Mouse (Mus musculus) heart, adult 11 months (tissue): ENCODE results near the gene Eif2ak1.

Experiments used
- DNase-seq: peaks from one replicate; pipeline ENCODE4 v3.0.0; 2022

Eif2ak1 gene

GRCm38 (mm10) chr5:143817116-143817930, at the start of gene Eif2ak1:
Eif2ak1 (plus strand) TSS chr5:143817788.
- peak; percentile 99 for DNase-seq

DNA sequence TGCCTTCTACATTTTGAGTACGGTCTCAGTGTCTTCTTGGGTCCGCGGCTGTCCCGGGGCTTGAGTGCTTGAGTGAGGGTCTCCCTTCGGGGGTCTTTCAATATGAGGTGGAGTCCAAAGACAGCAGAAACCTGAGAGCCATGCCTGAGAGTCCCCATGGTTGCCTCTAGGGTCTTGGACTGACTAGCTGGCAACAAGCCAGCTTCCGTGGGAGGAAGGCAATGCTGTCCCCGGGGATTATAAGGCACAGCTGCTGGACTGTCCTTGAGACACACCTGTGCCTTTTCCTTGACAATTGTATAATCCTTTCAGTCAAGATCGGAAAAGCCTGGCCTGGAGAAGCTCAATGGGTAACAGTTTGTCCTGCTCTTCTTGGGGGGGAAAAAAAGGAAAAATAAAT, 35.6 kb upstream of the Eif2ak1 start:
- DNase-seq, result peak; percentile 86

DNA sequence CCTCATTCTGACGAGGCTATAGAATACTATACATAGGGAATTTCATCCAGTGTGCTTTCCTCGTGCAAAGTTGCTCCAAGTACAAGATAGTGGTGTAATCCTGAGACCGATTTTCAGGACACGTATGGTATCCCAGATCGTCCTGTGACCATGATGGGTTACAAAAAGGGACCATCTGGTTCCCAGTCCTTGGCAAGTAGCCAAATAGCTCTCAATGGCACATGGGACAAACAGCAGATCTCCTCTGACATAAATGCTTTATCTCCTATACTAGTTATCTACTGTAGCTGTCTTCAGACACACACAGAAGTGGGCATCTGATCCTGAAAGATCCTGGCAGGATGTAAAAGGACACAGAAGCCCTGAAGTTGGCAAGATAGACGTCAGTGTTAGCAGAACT, 32.2 kb upstream of the Eif2ak1 start:
- peak; percentile 46 for DNase-seq

DNA sequence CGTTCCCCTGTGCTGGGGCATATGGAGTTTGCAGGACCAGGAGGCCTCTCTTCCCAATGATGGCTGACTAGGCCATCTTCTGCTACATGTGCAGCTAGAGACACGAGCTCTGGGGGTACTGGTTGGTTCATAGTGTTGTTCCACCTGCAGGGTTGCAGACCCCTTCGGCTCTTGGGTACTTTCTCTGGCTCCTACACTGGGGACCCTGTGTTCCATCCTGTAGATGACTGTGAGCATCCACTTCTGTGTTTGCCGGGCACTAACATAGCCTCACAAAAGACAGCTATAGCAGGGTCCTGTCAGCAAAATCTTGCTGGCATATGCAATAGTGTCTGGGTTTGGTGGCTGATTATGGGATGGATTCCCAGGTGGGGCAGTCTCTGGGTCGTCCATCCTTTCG, 16.4 kb upstream of the Eif2ak1 start:
- DNase-seq, result peak; percentile 77

DNA sequence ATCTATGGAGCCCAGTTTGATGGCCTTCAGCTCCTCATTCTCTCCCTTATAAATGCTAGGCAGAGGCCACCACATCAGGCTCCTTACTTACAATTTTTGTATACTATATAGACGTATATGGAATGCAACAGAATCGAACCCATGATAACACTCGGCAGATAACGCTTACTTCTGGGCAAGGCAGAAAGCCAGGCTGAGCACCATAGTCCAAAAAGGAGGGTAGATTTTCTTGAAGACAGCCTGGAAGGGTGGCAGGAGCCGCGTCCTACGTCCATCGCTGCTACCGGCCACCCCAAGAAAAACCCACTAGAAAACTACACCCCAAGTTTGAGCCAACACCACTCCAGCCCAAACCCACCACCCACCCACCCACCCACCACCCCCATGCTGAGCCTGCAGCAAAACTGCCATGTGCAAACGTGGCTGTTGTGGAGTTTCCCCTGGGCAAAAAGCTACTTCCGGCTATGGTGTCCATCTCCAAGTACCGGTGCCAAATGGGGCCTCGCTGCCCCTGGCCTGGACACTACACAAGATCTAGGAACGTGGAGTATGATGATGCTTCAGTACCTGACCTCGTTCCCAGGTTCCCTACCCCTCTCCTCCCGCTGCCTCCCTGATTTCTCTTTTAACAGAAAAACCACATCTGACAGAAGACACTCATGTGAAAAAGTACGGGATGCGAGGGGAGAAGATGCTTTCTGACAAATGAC, 13.4 kb upstream of the Eif2ak1 start:
- peak; percentile 85 for DNase-seq

- DNase-seq, result no peak
These were observed 10.3 kb upstream of the Eif2ak1 start for GRCm38 (mm10) chr5:143807268-143807667.

DNA sequence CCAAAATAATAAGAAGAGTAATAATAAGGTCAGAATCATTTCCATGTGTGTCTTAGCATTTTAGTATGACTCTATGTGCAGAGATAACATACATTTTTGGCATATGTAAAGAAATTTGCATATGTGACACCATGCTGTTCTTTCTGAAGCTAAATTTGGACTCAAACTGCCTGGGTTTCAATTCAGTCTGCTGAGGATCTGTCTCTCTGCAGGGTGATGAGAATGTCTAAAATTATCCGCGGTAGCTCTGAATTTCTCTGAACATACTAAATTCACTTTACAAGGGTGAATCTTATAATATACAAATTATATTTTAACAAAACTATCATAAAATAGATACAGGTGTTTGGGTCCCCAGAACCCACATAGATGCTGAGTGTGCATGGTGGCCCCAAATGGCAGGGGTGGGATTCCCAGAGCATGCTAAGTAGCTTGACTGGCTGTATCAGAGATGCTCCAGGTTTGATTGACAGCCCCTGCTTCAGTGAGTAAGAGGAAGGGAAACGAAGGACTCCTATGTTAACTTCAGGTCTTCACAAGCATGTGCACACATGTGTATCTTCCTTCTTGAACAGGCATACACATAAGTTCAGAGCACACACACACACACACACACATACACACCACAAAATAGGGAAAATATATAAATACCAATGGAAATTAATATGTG, 8.0 kb upstream of the Eif2ak1 start:
- DNase-seq, result peak; percentile 21

- peak; percentile 43 for DNase-seq
These were observed 5.9 kb upstream of the Eif2ak1 start for GRCm38 (mm10) chr5:143811653-143812052.

- peak; percentile 75 for DNase-seq
These were observed 3.0 kb upstream of the Eif2ak1 start for GRCm38 (mm10) chr5:143814626-143815025.

GRCm38 (mm10) chr5:143817931-143818311, 333 bp downstream of the Eif2ak1 start:
- no peak for DNase-seq

GRCm38 (mm10) chr5:143818461-143818860, 873 bp downstream of the Eif2ak1 start:
- peak; percentile 29 for DNase-seq

DNA sequence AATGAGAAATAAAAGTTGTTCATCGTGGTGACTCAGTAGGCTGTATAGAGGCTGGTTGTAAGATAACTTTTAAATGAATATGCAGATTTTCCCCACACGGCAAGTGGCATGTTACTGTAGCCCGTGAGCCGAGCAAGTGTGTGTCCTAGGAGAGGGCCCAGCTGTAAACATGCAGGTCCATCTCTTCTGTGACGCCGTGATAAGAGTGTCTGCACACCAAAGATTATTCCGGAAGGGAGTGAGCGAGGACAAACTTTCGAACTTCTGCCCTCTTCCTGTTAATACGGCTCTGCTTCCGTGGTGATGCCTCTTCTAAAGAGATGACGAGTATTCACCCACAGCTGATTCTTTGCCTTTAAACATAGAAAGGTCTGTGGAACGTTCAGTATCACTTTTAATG, 1.4 kb downstream of the Eif2ak1 start:
- peak; percentile 43 for DNase-seq

- DNase-seq, result peak; percentile 73
These were observed 2.5 kb downstream of the Eif2ak1 start for GRCm38 (mm10) chr5:143819906-143820660.

DNA sequence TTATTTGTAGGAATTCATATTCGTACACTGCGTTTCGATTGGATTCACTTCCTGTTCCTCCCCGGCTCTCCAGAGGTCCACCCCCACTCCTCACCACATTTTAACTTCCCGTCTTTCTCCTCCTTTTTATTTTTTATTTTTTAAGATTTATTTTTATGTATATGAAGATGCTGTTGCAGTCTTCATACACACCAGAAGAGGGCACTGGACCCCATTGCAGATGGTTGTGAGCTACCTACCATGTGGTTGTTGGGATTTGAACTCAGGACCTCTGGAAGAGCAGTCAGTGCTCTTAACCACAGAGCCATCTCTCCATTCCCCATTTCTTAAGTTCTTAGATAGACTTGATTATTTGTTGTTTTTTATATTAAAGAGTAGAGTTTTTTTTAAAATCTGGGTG, 3.2 kb downstream of the Eif2ak1 start:
- DNase-seq, result peak; percentile 21

- no peak for DNase-seq
These were observed 54.1 kb downstream of the Eif2ak1 start for GRCm38 (mm10) chr5:143871547-143872169.

DNA sequence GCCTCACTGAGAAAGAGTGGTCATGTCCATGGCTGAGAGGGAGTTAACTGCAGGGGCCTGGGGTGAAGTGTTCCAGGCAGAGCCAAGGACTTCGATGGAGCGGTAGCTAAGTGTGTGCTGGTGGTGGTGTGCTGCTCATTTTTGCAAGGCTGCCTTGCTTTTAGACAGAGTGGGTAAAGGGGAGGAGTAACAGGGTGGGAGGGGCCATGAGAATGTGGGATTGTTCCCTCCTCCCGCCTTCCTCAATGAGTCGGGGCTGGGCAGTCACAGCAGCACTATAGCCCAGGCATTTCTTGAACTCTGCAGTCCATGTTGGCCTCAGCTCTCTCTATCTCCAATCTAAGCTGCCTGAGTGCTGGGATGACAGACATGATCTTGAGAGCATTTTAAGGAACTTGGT, 57.0 kb downstream of the Eif2ak1 start:
- DNase-seq, result no peak

DNA sequence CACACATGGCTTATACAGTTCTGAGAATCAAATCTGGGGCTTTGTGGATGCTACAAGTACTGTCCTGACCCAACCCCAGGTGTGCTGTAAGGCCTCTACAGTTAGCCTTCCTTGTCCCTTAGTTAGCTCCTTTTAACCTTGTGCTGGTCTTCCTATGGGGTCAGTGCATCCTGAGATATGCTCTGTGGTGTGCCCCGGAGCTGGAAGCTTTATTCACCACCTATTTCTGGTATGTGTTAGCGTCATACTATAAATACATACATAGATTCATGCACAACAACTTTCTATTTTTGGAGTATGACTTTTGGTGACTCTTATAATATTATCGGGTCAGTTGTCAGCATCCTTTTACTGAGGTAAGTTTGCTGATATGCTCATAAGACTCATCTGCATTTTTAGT, 67.7 kb downstream of the Eif2ak1 start:
- no peak for DNase-seq

GRCm38 (mm10) chr5:143890741-143891140, 73.2 kb downstream of the Eif2ak1 start:
- no peak for DNase-seq

GRCm38 (mm10) chr5:143892255-143892886, 74.8 kb downstream of the Eif2ak1 start:
- no peak for DNase-seq

DNA sequence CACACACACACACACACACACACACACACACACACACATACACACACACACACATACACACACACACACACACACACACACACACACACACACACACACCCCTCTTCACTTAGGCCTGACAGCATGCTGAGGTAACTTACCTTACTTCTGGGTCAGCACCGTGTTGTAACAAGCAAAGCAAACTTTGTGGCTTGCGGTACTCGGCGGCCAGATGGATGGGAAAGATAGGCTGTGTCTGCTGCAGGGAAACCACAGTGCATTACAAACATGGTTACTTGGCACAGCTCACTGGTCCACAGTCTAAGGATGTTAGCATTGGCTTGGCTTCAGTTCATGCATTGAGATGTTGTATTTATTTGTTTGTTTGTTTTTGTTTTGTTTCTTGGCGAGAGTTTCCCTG, 75.8 kb downstream of the Eif2ak1 start:
- DNase-seq, result no peak

DNA sequence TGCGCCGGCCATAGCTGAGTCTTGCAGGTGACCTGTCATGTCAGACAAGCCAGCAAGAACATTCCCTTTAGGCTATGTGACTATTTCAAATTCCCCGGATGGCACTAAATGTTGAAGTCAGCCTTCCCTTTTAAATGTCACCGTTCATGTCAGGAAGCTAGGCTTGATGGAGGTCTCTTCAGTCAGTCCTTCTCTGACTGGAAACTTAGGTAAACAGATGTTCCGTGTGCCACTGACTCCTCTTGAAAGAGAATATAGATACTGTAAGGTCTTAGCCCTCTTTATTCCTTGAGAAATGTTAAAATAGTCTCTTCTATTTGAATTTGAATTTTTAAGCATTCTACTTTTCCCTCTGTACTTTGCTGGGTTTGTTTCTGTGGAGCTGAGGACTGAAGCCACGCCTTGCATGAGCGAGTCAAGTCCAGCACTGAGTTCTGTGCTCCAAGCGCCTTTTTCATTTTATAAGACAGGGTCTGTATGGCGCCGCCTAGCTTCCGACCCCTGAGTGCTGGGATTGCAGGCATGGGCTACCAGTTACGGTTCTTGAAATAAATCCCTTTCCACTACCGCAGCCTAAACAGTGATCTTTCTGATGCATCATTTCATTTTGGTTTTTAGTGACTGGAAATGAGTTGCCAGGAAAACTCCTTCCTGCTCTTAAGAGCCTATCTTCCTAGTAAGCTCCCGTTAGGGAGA, 80.2 kb downstream of the Eif2ak1 start, which contains the start of gene Ankrd61:
Gene Ankrd61 (minus strand): TSS at position 51 of the 696 bp plus-strand sequence.
- DNase-seq, result no peak
